Mouse (Mus musculus) testis, adult 2 months (tissue): ENCODE results near the gene Cblc. TPM values are rescaled to one million over a fixed set of nuclear protein-coding genes. Genes with fewer than 3 reads are reported as not detected.

ENCODE experiments used
- H3K27ac ChIP-seq: fragments of 200-500 bp; 2 replicates; pipeline ENCODE4 v1.5.1; 2012; ENCODE audit warnings: low read depth, low read length; ENCODE audit not compliant: control insufficient read depth, insufficient read depth
- H3K27me3 ChIP-seq: fragments of 200-500 bp; 2 replicates; pipeline ENCODE4 v1.6.1; 2012; ENCODE audit warnings: mild to moderate bottlenecking, low read length, moderate library complexity; ENCODE audit not compliant: control insufficient read depth, insufficient read depth
- H3K36me3 ChIP-seq: fragments of 200-500 bp; 2 replicates; pipeline ENCODE4 v1.6.1; 2012; ENCODE audit warnings: mild to moderate bottlenecking, low read length; ENCODE audit not compliant: control insufficient read depth, insufficient read depth
- H3K4me1 ChIP-seq: fragments of 200-500 bp; 2 replicates; pipeline ENCODE4 v1.6.1; 2012; ENCODE audit warnings: low read length; ENCODE audit not compliant: control insufficient read depth, insufficient read depth
- H3K4me3 ChIP-seq: fragments of 200-500 bp; 2 replicates; pipeline ENCODE4 v1.5.1; 2012; ENCODE audit warnings: low read depth, mild to moderate bottlenecking, low read length, moderate library complexity, mixed read lengths; ENCODE audit not compliant: control insufficient read depth
- CTCF ChIP-seq: fragments of 200-500 bp; IDR thresholded peaks from 2 replicates; pipeline ENCODE4 v1.5.1; 2012; ENCODE audit warnings: low read depth, mild to moderate bottlenecking, inconsistent platforms, low read length, moderate library complexity; ENCODE audit not compliant: control insufficient read depth, insufficient read depth, insufficient replicate concordance
- POLR2A ChIP-seq: fragments of 200-500 bp; IDR thresholded peaks from 2 replicates; pipeline ENCODE4 v1.6.1; 2012; ENCODE audit warnings: low read depth, mild to moderate bottlenecking, inconsistent platforms, low read length, moderate library complexity; ENCODE audit not compliant: control insufficient read depth
- polyA plus RNA-seq: library from polyadenylated mRNA; depleted of rRNA; stranded (reverse); fragments of >200 nt; gene quantifications from 2 replicates; pipeline ENCODE4 v1.2.3, GENCODE M21; 2012

Gene Cblc
- polyA plus RNA-seq, 1 experiment, result not detected

DNA sequence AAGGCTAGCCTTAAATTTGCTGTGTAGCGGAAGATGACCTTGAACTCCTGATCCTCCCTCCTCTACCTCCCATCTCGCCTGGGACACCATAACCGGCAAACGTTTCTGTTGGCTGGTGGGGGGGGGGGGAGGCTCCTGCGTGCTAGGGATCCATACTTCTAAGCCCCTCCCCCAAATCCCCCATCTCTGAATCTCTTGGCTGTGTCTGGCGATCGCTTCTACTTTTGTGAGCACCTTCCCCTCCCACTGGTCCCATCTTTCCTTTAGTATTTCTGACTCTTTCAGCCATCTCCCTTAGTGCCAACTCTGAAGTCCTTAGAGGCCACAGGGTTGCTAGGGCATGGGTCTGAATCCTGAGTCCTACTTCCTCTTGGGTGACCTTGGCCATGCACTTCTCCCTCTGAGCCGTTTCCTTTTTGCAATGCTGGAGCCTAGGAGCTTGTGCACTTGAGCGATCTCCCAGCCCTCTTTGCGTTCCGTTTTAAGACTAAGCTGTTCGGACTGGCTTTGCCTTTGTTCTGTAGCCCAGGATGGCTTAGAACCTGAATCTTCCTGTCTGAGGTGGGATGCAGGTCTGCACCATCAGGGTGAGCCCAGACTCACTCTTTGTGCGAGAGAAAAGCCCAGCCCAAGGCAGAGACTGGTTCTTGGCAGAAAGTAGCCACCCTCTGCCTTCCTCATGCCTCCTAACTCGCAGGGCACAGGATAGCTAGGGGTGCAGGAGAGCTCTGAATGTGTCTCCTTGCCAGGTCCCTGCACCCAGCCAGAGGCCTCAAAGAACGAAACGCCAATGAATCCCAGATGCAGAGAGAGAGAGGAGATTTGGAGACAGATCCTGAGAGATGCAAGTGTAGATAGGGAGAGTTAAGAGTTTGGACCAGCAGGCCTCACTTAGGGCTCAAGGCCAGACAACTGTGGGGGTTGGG is 26.9 kb upstream of the Cblc start:
- no peaks in the 10 kb centered on the region; the same call in 1 of the 2 replicates for H3K27me3 ChIP-seq
- peak overlapping the region; percentile 85 for H3K27ac ChIP-seq
- H3K4me1 ChIP-seq, result peaks cover 17% of the 10 kb centered on the region
- TF ChIP-seq POLR2A, result no peak
- TF ChIP-seq CTCF, result no peak
- no peaks in the 10 kb centered on the region for H3K36me3 ChIP-seq
- H3K4me3 ChIP-seq, result no peak overlapping the region

DNA sequence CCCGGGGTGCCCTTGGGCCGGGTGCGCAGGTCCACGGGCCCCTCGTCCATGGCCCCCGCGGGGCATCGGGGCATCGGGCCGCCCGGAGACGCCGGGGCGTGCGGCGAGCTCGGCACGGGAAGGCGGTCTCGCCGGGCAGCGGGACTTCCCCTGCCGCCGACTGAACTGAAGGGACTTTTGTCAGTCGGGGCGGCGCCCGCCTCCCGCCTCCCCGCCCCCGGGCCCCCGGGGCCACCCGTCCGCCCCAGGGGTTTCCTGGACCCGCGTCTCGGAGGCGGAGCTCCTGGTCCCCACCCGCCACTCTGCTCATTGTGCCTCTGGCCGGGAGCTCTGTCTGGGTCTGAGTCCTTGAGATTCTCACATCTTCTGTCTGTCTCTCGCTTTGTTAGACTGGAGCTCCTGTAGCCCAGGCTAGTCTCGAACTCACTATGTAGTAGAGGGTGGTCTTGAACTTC is 26.0 kb upstream of the Cblc start, which contains the start of gene Bcl3:
Gene Bcl3 (minus strand): TSS at position 167 of the 455 bp plus-strand sequence.
- Histone ChIP-seq H3K27me3 (no peaks in the 10 kb centered on the region; the same call in 1 of the 2 replicates), H3K4me3 (peak within 1 kb of the TSS; percentile 55), H3K36me3 (no peaks in the 10 kb centered on the region), H3K27ac (peak within 1 kb of the TSS; percentile 85), H3K4me1 (peaks cover 20% of the 10 kb centered on the region)
- TF ChIP-seq CTCF (no peak), POLR2A (0 out of 2 replicates have a peak, but pooled peaks have one; percentile 8)

DNA sequence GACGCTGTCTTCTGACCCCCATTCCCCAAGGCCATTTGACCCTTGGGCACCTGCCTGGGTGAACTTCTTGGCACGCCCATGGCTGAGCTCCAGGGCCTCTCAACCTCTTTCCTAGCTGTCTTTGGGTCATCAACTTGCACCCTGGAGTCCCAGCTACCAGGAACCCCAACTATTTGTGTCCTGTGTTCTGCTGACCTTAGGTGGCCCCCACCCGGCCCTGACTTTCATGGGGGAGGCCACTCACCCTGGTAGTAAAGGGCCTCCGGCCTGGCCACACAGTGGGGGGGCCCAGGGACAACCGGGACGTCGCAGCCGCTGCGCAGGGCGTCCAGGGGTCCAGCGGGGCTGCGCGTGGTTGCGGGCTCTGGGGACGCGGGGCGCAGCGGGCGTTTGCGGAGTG is 25.6 kb upstream of the Cblc start:
- Histone ChIP-seq H3K27me3 (no peaks in the 10 kb centered on the region; the same call in 1 of the 2 replicates), H3K36me3 (no peaks in the 10 kb centered on the region), H3K4me3 (peak overlapping the region; percentile 55), H3K27ac (peak overlapping the region; percentile 32), H3K4me1 (peaks cover 23% of the 10 kb centered on the region)
- TF ChIP-seq CTCF (no peak), POLR2A (no peak)

DNA sequence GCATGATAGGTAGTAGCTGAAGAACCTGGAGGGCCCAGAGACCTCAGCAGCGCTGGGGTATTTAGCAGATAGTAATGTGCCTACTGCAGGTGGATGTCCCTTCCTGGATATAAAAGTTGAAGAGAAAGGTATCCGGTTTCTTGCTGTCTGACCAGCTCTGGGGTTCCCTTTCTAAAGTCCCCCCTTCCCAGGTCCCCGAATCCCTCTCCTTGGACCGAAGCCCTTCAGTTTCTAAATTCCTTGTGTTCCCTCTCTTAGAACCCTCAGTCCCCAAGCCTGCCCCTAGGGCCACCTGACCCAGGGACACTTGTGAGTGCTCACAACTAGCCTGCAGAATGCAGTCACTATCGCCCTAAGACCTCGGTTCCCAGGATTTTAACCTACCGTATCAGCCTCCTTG is 25.0 kb upstream of the Cblc start:
- no peak overlapping the region for H3K27ac ChIP-seq
- H3K4me1 ChIP-seq, result peaks cover 29% of the 10 kb centered on the region
- no peak for TF ChIP-seq POLR2A
- no peak for TF ChIP-seq CTCF
- H3K27me3 ChIP-seq, result no peaks in the 10 kb centered on the region; the same call in 1 of the 2 replicates
- no peak overlapping the region for H3K4me3 ChIP-seq
- H3K36me3 ChIP-seq, result no peaks in the 10 kb centered on the region

DNA sequence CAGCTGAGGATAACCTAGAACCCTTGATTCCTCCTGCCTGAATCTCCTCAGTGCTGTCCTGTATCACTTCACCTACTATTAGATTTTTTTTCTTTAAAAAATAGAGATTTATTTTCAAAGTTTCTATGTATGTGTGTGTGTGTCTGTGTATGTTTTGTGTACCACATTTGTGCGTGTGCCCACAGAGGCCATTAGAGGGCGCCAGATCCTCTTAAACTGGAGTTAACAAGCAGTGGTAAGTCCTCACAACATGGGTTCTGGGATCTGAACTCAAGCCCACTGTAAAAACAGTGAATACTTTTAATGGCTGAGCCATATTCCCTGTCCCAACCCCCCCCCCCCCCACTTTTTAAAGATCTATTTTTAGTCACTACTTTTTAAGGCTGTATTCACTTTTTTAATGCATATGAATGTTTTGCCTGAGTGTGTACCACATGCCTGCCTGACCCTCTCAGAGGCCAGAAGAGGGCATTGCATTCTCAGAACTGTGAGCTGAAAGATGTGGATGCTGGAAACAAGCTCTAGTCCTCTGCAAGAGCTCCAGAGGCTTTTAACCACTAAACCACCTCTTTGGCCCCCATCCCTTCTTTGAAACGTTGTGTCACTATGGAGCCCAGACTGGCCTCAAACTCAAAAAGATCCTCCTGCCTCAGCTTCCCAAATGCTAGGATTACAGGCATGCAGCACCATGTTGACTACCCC is 23.9 kb upstream of the Cblc start:
- H3K27ac ChIP-seq, result no peak overlapping the region
- H3K36me3 ChIP-seq, result no peaks in the 10 kb centered on the region
- TF ChIP-seq POLR2A (no peak), CTCF (no peak)
- H3K4me1 ChIP-seq, result peaks cover 40% of the 10 kb centered on the region
- no peaks in the 10 kb centered on the region; the same call in 1 of the 2 replicates for H3K27me3 ChIP-seq
- H3K4me3 ChIP-seq, result no peak overlapping the region

DNA sequence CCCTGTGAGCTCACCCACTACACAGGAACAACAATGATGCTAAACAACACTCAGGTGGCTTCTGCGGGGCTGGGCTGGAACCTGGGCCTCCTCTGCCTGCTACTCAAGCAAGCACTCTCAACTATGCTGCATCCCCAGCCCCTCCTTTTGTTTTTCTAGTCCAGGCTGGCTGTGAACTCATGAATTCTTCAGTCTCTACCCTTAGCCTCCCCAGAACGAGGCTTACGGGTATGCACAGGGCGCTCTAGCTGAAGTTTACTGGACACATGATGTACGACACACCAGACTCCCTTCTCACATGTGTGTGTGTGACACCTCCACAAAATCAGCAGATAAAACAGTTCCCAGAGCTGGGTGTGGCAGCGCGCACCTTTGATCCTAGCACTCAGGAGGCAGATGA is 22.3 kb upstream of the Cblc start:
- 0 out of 2 replicates have a peak overlapping the region, but pooled peaks have one; percentile 10 for H3K27ac ChIP-seq
- no peak for TF ChIP-seq POLR2A
- TF ChIP-seq CTCF, result no peak
- H3K27me3 ChIP-seq, result no peaks in the 10 kb centered on the region
- no peaks in the 10 kb centered on the region for H3K36me3 ChIP-seq
- peaks cover 37% of the 10 kb centered on the region for H3K4me1 ChIP-seq
- H3K4me3 ChIP-seq, result no peak overlapping the region

DNA sequence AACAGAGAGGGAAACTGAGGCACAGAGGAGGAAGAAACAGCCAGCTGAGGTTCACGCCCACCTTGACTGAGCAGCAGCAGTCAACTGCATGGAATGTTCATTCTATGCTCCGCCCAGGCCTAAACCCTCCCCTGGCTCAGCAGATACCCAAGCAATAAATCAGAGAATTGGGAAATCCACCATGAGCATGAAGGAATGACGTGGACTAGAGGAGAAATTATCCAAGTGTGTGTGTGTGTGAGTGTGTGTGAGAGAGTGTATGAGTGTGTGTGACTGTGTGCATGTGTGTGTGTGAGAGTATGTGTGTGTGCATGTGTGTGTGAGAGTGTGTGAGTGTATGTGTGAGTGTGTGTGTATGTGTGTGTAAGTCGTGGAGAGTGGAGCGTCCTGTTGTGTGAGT is 21.8 kb upstream of the Cblc start:
- no peaks in the 10 kb centered on the region for H3K27me3 ChIP-seq
- H3K36me3 ChIP-seq, result no peaks in the 10 kb centered on the region
- peaks cover 33% of the 10 kb centered on the region for H3K4me1 ChIP-seq
- H3K27ac ChIP-seq, result 0 out of 2 replicates have a peak overlapping the region, but pooled peaks have one; percentile 10
- no peak for TF ChIP-seq POLR2A
- TF ChIP-seq CTCF, result no peak
- H3K4me3 ChIP-seq, result no peak overlapping the region
